Mouse (Mus musculus) embryonic facial prominence, embryonic 11.5 days (tissue): ENCODE results near the gene Scn7a. TPM values are rescaled to one million over a fixed set of nuclear protein-coding genes. Genes with fewer than 3 reads are reported as not detected.
A peak's percentile ranks its signal among the peaks of the same experiment; 100 is the strongest.

Source experiments
- ATAC-seq: fragments of 200-750 bp; cut with Nextera tagmentation; replicated peaks from 2 replicates; pipeline ENCODE4 v1.8.0; 2017; ENCODE audit warnings: low read depth; ENCODE audit not compliant: insufficient number of reproducible peaks, low FRiP score, low TSS enrichment
- DNase-seq: peaks from one replicate; pipeline ENCODE4 v3.0.0-alpha.2; 2015; ENCODE audit warnings: low spot score
- H3K27ac ChIP-seq: fragments of 300-500 bp; sonication (generic); replicated peaks from 2 replicates; pipeline ENCODE4 v1.5.1; 2014; ENCODE audit warnings: mild to moderate bottlenecking, low read depth, low read length, control low read depth
- H3K27me3 ChIP-seq: fragments of 300-500 bp; sonication (generic); 2 replicates; pipeline ENCODE4 v1.6.1; 2014; ENCODE audit warnings: mild to moderate bottlenecking, low read length, moderate library complexity, mixed read lengths; ENCODE audit not compliant: control insufficient read depth, insufficient read depth
- H3K36me3 ChIP-seq: fragments of 300-500 bp; sonication (generic); replicated peaks from 2 replicates; pipeline ENCODE4 v1.6.1; 2014; ENCODE audit warnings: low read depth, mild to moderate bottlenecking, low read length, moderate library complexity, mixed read lengths; ENCODE audit not compliant: control insufficient read depth, insufficient read depth
- H3K4me1 ChIP-seq: fragments of 300-500 bp; sonication (generic); 2 replicates; pipeline ENCODE4 v1.6.1; 2014; ENCODE audit warnings: low read length, mixed read lengths; ENCODE audit not compliant: control insufficient read depth, insufficient read depth
- H3K4me2 ChIP-seq: fragments of 300-500 bp; sonication (generic); 2 replicates; pipeline ENCODE4 v1.6.1; 2014; ENCODE audit warnings: low read depth, mild to moderate bottlenecking, control low read depth, low read length, moderate library complexity
- H3K4me3 ChIP-seq: fragments of 300-500 bp; sonication (generic); 2 replicates; pipeline ENCODE4 v1.5.1; 2014; ENCODE audit warnings: low read depth, low read length, control low read depth
- H3K9ac ChIP-seq: fragments of 300-500 bp; sonication (generic); replicated peaks from 2 replicates; pipeline ENCODE4 v1.6.1; 2014; ENCODE audit warnings: mild to moderate bottlenecking, control low read depth, low read length
- H3K9me3 ChIP-seq: fragments of 300-500 bp; sonication (generic); replicated peaks from 2 replicates; pipeline ENCODE4 v1.6.1; 2016; ENCODE audit warnings: mild to moderate bottlenecking, low read length, inconsistent platforms, mixed read lengths; ENCODE audit not compliant: control insufficient read depth
- WGBS: fragments of 180-500 bp; shearing (Covaris S2); extraction: QIAGEN DNeasy Blood & Tissue Kit; methylation state at CpG from one replicate; pipeline ENCODE4 v1.1.7; 2014; 5-methylcytosine and 5-hydroxymethylcytosine counted together
- polyA plus RNA-seq: library from polyadenylated mRNA; unstranded; fragments of >200 nt; fragmentation: Nextera tagmentation; extraction: Ambion mirVana; gene quantifications from 2 replicates; pipeline ENCODE4 v1.2.1, GENCODE M21; 2014

Scn7a gene
- polyA plus RNA-seq, 1 experiment from 2014 or later: 0.43 TPM

- Histone ChIP-seq H3K4me1 (no peaks in the 10 kb centered on the region), H3K27ac (no peak overlapping the region), H3K4me2 (no peak overlapping the region), H3K27me3 (no peaks in the 10 kb centered on the region), H3K36me3 (no peaks in the 10 kb centered on the region), H3K4me3 (no peak overlapping the region), H3K9me3 (no peaks in the 10 kb centered on the region), H3K9ac (no peak overlapping the region)
- DNase-seq: no peak
- ATAC-seq: no peak
- WGBS: 95% methylated on average over 3 of the region's 3 CpGs
Measured at GRCm38 (mm10) chr2:66656430-66656829, 128.3 kb downstream of the Scn7a start.

DNA sequence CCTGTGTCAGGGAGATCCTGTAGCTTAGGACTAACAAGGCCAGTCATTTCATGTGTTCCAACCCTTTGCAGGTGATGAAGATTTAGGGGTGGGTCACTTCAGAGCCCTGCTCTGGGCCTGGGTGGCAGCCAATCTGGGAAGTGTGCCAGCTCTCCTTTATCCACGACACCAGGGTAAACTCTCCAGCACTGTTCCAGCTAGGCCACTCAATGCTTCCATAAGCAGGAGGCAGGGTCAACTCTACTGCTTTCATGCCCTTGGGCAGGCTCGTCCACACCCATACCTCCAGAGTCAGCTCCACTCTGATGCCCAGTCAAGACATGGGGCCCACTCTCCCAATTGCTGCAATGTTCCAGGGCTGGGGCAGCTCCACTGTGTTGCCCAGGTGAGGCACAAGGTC, 129.3 kb downstream of the Scn7a start:
- no peak overlapping the region for H3K4me3 ChIP-seq
- no peak overlapping the region for H3K9ac ChIP-seq
- H3K27ac ChIP-seq: no peak overlapping the region
- no peak; the same call in 1 of the 2 replicates for ATAC-seq
- H3K36me3 ChIP-seq: no peaks in the 10 kb centered on the region
- WGBS: 84% methylated on average over 2 of the region's 2 CpGs
- H3K4me2 ChIP-seq: no peak overlapping the region
- no peaks in the 10 kb centered on the region for H3K4me1 ChIP-seq
- no peaks in the 10 kb centered on the region for H3K9me3 ChIP-seq
- H3K27me3 ChIP-seq: no peaks in the 10 kb centered on the region
- DNase-seq: no peak

DNA sequence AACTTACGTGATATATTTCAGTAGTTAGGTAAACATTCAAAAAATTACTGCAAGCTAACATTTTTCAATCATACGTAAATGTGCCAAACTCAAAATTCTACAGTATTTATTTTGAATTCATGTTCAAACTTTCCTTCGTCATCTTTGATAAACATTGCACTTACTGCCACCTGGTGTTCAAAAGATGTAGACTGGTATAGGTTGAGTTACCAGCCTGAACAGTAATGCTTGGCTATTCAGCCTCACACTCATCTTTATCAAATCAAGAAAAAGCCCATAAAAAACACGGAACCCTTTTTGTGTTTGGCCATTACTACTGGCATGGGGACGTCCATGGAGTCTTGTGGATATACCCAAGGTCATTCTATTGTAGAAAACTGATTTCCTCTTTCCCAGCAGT, 140.3 kb downstream of the Scn7a start:
- Histone ChIP-seq H3K36me3 (no peaks in the 10 kb centered on the region), H3K9me3 (no peaks in the 10 kb centered on the region), H3K4me1 (no peaks in the 10 kb centered on the region), H3K27ac (no peak overlapping the region), H3K4me2 (no peak overlapping the region), H3K4me3 (no peak overlapping the region), H3K27me3 (no peaks in the 10 kb centered on the region), H3K9ac (no peak overlapping the region)
- 29% methylated on average over 5 of the region's 5 CpGs for WGBS
- peak; percentile 65 for DNase-seq
- ATAC-seq: no peak

GRCm38 (mm10) chr2:66634580-66635359, 149.9 kb downstream of the Scn7a start, which contains the start of gene Scn9a:
Gene Scn9a, minus strand, starts transcription at chr2:66634962.
- Histone ChIP-seq H3K27ac (no peak within 1 kb of the TSS), H3K4me2 (peak within 1 kb of the TSS; percentile 40), H3K9me3 (no peaks in the 10 kb centered on the region), H3K9ac (no peak within 1 kb of the TSS), H3K36me3 (no peaks in the 10 kb centered on the region), H3K27me3 (no peaks in the 10 kb centered on the region), H3K4me1 (no peaks in the 10 kb centered on the region), H3K4me3 (peak within 1 kb of the TSS; percentile 28)
- WGBS: 2% methylated on average over 29 of the region's 29 CpGs
- DNase-seq: peak; percentile 44
- ATAC-seq: peak; percentile 90

DNA sequence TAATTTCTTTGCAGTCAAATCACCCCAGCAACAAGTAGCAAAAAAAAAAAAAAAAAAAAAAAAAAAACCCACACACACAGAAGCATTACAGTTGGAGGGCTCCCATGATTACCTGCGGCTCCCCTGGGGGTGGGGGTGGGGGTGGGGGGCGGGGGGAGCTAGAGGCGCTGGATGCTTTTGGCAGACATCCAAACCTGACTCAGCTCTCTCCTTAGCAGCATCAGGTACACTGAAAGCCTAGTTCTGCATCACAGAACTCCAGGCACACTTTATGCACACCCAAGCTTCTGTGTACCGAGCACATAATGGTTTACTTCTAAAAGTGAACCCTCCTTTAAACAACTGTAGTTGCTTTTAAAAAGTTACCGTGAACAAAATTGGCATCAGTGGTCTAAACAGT, 152.0 kb downstream of the Scn7a start:
- no peaks in the 10 kb centered on the region for H3K27me3 ChIP-seq
- H3K9ac ChIP-seq: no peak overlapping the region
- H3K4me1 ChIP-seq: no peaks in the 10 kb centered on the region
- 27% methylated on average over 5 of the region's 5 CpGs for WGBS
- no peaks in the 10 kb centered on the region for H3K36me3 ChIP-seq
- no peak overlapping the region for H3K4me3 ChIP-seq
- H3K9me3 ChIP-seq: no peaks in the 10 kb centered on the region
- no peak overlapping the region for H3K4me2 ChIP-seq
- ATAC-seq (0 out of 2 replicates have a peak, but pooled peaks have one; percentile 24), DNase-seq (peak; percentile 38)
- no peak overlapping the region for H3K27ac ChIP-seq

Other genes starting within 250 kb of the Scn7a start
- 3.5 and 4.7 TPM in 2 replicates for gene Scn9a, start 150.0 kb downstream of the Scn7a start, polyA plus RNA-seq